Mouse (Mus musculus): Measurements from ENCODE around the gene Tbrg4.

The Tbrg4 gene
- long read RNA-seq, experiment 1, transcript Tbrg4-201 (12 exons, 2,290 nt), result major isoform, 8 of 13 reads
- long read RNA-seq, experiment 1, partial matches to known transcripts, result 0 of 13 reads
- long read RNA-seq, experiment 1, other reads (novel, unspliced or antisense), result 4 of 13 reads
- long read RNA-seq, experiment 2, partial matches to known transcripts, result 3 of 6 reads
- long read RNA-seq, experiment 2, other reads (novel, unspliced or antisense), result 2 of 6 reads

DNA sequence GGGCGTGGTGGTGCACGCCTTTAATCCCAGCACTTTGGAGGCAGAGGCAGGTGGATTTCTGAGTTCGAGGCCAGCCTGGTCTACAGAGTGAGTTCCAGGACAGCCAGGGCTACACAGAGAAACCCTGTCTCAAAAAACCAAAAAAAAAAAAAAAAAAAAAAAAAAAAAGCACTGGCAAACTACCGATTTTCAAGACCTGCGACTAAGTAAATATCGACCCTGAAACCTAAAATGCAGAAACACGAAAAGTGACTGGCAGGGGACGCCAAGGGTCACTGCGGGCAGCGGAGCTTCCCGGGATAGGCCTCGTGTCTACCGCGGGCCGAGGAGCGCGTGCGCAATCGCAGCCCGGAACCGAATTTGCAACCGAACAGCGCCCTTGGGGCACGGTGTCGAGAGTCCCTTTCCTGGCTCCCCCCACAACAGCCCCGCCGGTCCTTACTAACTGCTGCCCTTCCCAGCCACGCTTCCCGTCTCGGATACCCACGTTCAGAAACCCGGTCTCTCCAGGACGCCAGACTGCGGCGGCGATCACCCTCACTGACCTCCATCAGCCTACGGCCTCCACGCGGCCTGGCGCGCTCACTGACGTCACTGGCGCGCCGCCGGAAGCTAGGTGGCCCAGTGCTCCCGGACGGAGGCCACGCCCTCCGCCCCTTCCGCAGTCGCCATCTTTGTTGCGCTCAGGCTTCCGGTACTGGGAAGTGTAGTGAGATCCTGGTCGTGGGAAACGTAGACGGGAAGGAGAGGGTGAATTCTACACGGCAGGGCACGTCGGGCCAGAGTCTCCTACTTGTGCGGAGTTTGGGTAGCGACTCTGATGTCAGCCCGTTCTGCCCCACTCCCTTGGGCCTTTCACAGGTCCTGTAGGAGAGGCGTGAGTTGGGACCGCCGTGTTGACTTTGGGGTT is at the start of gene Tbrg4:
Tbrg4 (minus strand) TSS at position 590 of the 910 bp plus-strand sequence.
- intact Hi-C loops (cut with DNase I), result loop anchor here (10.0 kb wide), 1 partner anchor 161 kb away; no protein-coding TSS in a partner anchor

DNA sequence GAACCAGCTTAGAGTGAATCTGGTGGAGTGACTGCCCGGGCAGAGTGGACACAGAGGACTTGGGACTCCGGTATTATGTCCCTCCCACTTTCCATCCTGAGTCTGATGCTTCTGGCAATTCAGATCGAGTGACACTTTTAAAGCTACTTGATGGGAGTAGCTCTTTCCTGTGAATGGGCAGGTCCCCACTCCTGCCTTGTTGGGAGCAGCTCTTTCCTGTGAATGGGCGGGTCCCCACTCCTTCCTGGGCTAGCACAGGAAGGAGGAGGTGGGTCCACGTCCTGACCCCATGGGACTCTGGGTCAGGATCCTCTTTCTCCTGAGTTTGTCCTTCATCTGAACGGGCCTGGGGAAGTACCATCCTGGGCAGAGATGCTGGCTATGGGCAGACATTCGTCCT is 49.5 kb upstream of the Tbrg4 start:
- intact Hi-C loops (cut with DNase I), result loop anchor here (5.0 kb wide), 1 partner anchor 92 kb away; no protein-coding TSS in a partner anchor

DNA sequence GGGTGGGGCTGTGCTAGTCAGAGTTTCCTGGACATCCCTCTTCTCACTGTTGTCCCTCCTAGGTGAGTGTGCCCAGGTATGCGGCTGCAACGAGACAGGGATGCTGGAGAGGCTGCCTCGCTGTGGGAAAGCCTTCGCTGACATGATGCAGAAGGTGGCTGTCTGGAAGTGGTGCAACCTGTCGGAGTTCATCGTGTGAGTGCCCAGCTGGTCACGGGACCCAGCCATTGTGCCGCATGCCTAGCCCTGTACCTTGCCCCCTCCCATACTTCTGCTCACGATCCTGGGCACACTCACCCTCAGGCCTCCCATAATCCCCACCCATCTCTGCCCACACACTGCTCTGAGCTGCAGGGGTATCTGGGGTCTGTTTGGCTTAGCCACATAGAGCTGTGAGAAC is 48.8 kb upstream of the Tbrg4 start:
- intact Hi-C loops (cut with DNase I), result loop anchor here (5.0 kb wide), 1 partner anchor 93 kb away; no protein-coding TSS in a partner anchor

DNA sequence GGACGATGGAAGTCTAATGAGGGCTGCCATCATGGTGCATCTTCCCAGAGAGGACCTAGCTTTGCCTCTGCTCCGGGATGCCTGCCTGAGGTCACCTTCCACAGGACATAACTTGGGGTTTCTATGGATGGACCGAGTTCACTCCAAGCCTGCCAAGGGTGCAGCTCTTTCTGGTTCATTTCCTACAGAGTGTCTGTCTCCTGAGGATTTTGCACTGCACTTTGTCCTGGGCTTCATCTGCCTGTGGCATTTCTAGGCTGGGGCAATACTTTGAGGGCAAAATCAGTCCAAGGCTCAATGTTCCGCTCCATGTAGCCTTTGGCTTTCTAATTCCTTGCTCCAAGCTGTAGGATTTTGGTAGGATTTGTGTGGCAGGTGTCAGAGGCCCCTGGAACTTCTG is 45.0 kb upstream of the Tbrg4 start:
- intact Hi-C loops (cut with DNase I), result no loop called here

DNA sequence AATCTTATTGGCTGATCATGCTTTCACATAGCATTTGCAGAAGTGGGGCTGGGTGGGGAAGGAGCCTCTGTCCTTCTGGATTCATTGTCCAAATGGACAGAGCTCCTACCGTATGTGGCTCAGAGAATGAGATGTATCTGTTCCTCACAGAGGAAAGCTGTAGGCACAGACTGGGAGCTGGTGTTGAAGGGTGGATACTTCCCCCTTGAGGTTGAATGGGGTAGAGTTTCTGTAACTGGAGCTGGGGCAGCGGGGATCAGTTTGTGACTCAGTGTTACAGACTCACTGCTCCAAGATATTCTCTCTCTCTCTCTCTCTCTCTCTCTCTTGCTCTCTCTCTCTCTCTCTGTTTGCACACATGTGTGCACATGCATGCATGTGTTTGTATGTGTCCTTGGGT is 44.2 kb upstream of the Tbrg4 start:
- intact Hi-C loops (cut with DNase I), result no loop called here

DNA sequence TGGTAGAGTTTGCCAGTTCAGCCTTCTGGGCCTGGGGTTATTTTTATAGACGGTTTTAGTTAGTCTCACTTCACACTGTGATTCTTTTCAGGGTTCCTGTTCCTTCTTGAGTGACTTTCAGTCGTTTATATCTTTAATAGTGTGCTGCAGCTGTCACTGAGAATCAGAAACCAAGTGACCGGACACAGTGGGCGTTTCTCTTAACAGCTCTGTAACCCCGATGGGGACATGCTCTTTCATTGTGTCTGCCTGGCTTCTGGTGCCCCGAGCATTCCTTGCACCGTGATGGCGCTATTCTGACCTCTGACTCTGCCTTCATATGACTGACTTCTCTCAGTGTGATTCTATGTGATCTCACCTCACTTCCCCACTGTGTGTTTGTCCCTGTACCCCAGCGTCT is 43.2 kb upstream of the Tbrg4 start:
- intact Hi-C loops (cut with DNase I), result no loop called here

DNA sequence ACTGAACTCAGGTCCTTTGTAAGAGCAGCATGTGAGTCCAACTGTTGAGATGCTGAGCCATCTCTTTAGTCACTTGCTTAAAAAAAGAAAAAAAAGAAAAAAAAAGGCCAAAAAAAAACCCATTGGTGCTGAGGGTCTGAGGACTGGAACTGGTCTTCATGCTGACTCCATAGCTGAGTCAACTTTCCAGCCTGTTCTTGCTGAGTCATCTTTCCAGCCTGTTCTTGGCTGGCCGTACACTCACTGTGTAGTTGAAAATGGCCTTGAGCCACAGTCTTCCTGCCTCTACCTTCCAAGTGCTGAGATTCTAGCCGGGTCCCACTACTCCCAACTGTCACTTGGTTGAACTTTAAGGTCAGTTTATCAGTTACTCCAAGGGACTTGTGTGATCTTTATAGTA is 40.8 kb upstream of the Tbrg4 start:
- intact Hi-C loops (cut with DNase I), result no loop called here

DNA sequence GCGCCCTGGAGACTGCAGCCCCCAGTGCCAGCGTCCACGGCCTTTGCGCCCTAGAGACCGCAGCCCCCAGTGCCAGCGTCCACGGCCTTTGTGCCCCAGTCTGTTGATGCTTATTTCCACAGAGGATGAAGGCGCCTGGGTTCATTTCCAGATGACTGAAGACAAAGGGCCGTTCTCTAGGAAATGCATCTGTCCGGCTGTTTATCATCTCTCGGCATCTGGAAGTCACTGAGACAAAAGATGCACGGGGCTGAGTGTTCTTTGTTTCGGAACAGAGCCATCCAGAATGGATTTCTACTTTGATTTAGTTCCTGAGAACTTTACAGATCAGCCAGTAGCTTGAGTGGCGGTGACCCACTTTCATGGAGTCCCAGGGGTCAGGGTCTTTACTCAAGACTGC is 35.3 kb upstream of the Tbrg4 start:
- intact Hi-C loops (cut with DNase I), result no loop called here

DNA sequence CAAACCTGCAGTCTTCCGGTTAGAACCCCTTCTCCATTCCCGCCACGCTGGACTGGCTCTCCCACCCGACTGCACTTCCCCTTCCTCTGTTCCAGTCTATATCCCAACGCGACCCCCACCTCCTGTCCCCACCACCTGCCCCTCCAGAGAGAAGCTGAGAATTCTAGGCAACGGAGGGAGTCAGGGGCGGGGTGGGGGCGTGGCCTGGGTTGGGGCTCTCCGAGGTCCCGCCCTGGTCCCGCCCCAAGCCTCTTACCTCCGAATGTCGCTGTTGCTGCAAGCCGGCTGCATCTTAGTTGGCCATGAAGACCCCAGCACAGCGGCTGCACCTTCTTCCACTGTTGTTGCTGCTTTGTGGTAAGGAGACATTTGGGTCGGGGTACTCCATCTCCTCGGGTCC is 32.4 kb upstream of the Tbrg4 start, which contains the start of gene Ramp3:
Ramp3 (plus strand) TSS at position 251 of the 400 bp plus-strand sequence.
- intact Hi-C loops (cut with DNase I), result loop anchor here (5.0 to 10.0 kb wide), 2 partner anchors 49 to 507 kb away; no protein-coding TSS in a partner anchor

DNA sequence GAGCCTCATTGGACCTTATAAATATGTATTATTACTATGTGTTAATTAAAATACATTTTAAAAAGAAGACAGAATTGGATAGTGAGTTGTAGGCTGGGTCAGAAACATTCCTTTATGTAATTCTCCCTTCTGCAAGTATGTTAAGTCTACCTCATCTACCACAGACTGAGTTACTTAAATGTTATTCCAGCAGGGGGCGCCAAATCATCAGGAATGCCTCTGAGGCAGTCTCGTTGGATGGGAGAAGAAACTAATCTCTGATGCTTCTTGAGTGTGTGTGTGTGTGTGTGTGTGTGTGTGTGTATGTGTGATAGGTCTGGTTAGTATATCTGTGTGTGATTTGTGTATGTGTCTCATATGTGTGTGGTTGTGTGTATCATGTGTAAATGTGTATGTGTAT is 29.0 kb upstream of the Tbrg4 start:
- intact Hi-C loops (cut with DNase I), result loop anchor here (1.0 to 10.0 kb wide), 3 partner anchors 52 to 510 kb away; no protein-coding TSS in a partner anchor

DNA sequence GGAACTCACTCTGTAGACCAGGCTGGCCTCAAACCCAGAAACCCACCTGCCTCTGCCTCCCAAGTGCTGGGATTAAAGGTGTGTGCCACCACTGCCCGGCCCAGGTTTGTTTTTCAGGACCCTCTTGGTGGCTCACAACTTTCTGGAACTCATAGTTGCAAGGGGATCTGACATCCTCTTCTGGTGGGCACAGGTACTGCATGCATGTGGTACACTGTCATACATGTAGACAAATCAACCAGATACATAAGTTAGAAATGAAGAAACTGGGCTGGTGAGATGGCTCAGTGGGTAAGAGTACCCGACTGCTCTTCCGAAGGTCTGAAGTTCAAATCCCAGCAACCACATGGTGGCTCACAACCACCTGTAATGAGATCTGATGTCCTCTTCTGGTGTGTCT is 27.1 kb upstream of the Tbrg4 start:
- intact Hi-C loops (cut with DNase I), result loop anchor here (10.0 kb wide), 1 partner anchor 512 kb away; no protein-coding TSS in a partner anchor

DNA sequence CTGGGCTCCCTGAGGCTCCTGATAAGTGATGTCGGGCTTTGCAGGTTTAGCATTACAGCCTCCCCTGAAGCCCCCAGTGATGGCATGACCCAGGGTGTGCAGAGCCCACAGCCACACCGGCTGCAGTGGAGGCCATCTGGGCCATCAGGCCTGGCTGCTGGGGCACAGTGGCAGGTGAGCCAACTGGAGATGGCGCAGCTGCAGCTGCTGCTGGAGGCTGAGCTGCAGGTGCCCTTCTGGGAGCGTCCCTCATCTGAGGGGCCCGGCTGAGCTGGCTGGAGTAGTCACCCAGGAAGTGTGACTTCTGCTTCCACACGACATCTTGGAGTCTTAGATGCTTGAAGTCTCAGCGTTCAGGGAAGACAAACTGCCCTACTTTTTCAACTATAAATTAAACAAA is 24.7 kb upstream of the Tbrg4 start:
- intact Hi-C loops (cut with DNase I), result loop anchor here (10.0 kb wide), 1 partner anchor 514 kb away; no protein-coding TSS in a partner anchor

DNA sequence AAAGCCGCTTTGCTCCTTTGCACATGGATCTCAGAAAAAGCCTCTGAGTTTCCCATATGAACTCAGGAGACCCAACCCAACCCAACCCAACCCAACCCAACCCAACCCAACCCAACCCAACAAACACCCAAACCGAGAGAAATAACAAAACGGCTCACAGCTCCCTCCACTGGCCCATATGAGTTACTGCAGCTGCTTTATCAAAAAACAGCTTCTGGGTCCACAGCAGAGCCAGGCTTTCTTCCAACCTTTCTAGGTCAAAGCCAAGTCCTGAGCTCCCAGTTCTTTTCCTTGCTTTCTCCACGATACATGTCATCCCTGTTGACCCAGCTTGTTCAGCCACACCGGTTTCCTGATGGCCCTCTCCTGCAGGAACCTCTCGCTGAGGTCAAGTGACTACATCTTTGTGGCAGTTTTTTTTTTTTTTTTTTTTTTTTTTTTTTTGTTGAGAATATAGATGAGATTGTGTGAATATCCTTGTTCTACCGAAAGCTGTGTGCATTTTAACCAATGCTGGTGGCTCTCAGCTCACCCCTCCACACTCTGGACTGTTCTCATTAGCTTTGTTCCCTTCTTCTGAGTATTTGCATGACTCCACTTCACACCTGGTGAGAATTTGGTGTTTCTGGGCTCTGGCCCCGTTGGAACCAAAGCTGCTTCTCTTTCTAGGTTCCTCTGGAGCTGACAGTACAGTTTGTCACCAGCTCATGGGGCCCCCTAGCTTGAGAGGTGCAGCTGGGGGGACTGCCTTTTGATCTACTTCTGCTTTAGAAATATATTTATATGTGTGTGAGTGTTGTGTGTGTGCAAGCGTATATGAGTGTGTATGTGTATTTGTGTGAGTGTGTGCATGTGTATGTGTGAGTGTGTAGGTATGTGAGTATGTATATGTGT is 22.2 kb upstream of the Tbrg4 start:
- intact Hi-C loops (cut with DNase I), result no loop called here

DNA sequence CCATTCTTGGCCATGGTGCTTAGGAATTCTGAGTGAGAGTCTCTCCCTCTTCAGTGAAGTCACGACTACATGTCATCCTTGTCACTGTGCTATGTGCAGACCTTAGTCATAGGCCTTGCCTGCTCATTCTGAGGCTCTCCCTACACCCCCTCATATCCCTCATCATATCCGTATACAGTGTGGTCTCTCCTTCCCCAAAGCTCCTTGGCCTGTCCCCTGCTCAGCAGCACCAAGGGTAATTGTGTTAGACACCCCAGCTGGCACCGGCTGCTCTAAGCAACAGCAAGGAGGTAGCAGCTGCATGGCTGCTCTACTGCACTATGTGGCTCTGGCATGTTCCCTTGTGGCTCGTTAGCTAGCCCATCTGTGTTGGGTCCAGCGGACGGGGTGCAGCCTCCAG is 18.7 kb upstream of the Tbrg4 start:
- intact Hi-C loops (cut with DNase I), result no loop called here

DNA sequence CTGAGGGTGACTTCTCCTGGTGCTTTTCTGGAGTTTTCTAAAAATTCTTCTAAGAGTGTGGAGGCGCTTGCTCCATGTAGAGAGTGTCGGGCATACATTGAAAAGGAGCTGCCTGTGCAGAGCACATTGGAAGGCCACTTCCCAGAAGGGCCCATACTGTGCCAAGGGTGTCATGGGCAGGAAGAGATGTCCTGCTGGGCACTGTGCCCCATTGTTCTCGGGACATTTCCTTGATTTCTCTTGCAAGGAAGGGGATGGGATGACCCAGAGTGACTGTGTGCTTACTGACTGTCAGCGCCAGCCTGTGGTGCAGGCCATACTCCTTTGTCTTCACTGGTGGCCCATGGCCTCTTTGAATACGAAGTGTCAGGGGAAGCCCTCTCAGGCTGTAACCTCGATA is 13.2 kb upstream of the Tbrg4 start:
- intact Hi-C loops (cut with DNase I), result no loop called here

DNA sequence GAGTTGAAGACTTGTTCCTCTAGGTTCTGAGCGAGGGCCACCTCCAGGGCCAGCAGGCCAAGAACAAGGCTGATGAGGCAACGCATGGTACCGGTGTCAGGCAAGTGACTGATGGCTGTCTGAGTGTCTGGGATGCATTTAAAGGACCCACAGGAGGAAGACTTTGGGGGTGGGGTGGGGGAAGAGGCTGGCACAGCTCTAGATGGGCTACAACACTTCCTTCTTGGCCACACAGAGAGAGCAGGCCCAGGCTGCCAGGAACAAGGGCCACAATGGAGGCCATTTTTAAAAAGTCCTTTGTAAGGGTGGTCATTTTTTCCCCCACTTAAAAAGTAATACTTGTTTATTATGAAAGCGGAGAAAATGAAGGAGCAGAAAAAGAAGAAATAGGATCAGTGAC is 12.7 kb upstream of the Tbrg4 start, which contains the start of gene Wap:
Wap (minus strand) TSS at position 101 of the 400 bp plus-strand sequence.
- intact Hi-C loops (cut with DNase I), result no loop called here

DNA sequence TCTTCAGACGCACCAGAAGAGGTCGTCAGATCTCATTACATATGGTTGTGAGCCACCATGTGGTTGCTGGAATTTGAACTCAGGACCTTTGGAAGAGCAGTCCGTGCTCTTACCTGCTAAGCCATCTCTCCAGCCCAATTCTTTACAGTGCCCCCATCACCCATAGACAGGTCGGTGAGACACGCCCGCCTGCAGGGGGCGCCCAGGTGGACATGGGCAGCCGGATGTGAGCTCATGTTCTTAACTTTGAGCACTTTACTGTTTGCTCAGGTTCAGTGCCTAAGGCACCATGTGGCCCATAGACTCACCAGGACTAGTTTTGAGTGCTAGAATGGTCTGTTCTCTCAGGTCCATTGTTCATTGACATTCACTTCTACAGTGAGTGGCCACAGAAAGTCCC is 10.3 kb upstream of the Tbrg4 start:
- intact Hi-C loops (cut with DNase I), result no loop called here

DNA sequence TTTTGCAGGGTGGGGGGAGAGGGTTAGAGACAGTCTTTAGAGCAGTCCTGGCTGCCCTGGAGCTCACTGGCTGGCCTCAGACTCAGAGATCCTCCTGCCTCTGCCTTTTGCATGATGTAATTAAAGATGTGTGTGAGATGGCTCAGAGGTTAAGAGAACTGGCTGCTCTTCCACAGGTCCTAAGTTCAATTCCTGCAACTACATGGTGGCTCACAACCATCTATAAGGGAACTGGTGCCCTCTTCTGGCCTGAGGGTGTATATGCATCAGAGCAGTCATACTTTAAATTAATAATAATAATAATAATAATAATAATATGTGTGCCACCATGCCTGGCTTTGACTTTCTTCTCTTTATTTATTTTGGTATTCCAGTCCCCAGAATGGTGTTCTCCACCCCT is 3.8 kb upstream of the Tbrg4 start:
- intact Hi-C loops (cut with DNase I), result loop anchor here (10.0 kb wide), 1 partner anchor 165 kb away; no protein-coding TSS in a partner anchor

DNA sequence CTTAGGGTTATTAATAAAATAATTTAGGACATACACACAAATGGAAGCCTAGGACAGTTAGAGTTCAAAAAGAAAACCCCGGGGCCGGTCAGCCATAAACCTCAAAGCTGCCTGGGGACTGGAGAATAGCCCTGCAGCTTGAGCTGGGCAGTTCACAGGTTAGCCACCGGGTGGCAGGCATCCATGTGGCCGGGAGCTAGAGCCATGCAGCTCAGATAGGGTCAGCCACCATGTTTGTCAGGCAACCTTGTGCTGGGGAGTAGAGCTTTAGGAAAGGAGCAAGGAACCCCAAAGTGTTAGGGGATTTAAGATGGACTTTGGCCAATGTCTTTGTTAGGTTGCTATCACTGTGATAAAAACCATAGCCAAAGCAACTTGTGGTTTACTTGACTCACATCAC is 2.7 kb upstream of the Tbrg4 start:
- intact Hi-C loops (cut with DNase I), result loop anchor here (10.0 kb wide), 1 partner anchor 164 kb away; no protein-coding TSS in a partner anchor

DNA sequence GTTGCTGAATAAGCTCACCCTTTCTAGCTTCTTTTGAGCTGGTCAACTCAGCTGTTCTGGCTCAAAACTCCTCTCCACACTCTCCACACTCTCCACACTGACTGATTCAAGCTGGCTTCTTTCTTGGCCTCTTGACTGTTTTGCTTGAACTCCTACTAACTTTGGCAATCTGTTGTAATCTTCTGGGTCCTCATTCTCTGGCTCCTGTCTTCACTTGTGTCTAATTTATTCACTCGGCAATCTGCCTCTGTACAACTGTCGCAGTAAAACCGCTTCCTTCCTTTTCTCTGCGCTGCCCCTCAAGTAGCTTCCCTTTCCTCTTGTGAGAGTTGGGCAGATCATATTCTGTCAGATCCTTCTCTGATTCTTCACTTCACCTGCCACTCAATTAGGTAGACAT is 1.9 kb upstream of the Tbrg4 start:
- intact Hi-C loops (cut with DNase I), result loop anchor here (10.0 kb wide), 1 partner anchor 163 kb away; no protein-coding TSS in a partner anchor

DNA sequence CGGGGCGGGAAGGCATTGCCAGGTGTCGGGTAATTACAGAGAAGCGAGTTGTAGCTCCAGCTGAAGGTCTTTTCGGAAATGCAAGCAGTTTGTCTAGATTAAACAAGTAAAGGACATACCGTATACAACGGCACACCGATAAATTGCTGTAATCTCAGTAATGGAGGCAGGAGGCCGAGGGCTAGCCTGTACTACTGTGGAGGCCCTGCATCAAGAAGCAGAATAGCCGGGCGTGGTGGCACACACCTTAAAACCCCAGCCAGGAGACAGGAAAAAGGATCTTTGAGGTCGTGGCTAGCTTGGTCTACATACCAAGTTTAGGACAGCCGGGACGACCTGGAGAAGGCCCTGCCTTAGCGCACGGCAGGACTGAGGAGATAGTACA is 513 bp upstream of the Tbrg4 start:
- intact Hi-C loops (cut with DNase I), result loop anchor here (10.0 kb wide), 1 partner anchor 162 kb away; no protein-coding TSS in a partner anchor
